Mouse (Mus musculus): ENCODE data around the gene Fam3b. TPM values are rescaled to one million over a fixed set of nuclear protein-coding genes. Genes with fewer than 3 reads are reported as not detected.

Fam3b gene
- polyA plus RNA-seq, 1 experiment from 2014 or later: not detected

GRCm38 (mm10) chr16:97421671-97422070 lies 92.9 kb downstream of the Fam3b start:
- H3K4me3 ChIP-seq (ENCODE audit: low read depth, low read length): no peak overlapping the region
- no peak overlapping the region for H3K27ac ChIP-seq (ENCODE audit: low read depth)
- TF ChIP-seq CTCF (IDR thresholded peaks at IDR 0.05; ENCODE audit: low read depth) (no peak), EP300 (IDR thresholded peaks at IDR 0.05; ENCODE audit: low read depth) (no peak)
- no peaks in the 10 kb centered on the region for H3K9me3 ChIP-seq (ENCODE audit: low read length)
- 69% methylated on average over 6 of the region's 6 CpGs for WGBS (ENCODE audit: insufficient replicate concordance)
- H3K4me2 ChIP-seq (ENCODE audit: low read depth, low read length): no peak overlapping the region
- no peak overlapping the region for H3K9ac ChIP-seq (replicated peaks)
- H3K4me1 ChIP-seq (ENCODE audit: insufficient read depth): no peaks in the 10 kb centered on the region
- ATAC-seq: no peak
- H3K36me3 ChIP-seq (replicated peaks; ENCODE audit: insufficient read depth, low read length): no peaks in the 10 kb centered on the region
- H3K27me3 ChIP-seq (ENCODE audit: insufficient read depth, low read length): no peaks in the 10 kb centered on the region
- no peak for DNase-seq

Other genes starting within 250 kb of the Fam3b start
- gene Bace2, start 158.1 kb downstream of the Fam3b start, polyA plus RNA-seq (2015; fragmentation: Nextera tagmentation; extraction: Ambion mirVana): 9.9 and 11.0 TPM in 2 replicates
- gene Mx1, start 51.9 kb downstream of the Fam3b start, polyA plus RNA-seq (2015; fragmentation: Nextera tagmentation; extraction: Ambion mirVana): 0.63 and 1.0 TPM in 2 replicates
- 2.8 and 4.3 TPM in 2 replicates for gene Tmprss2, start 96.4 kb upstream of the Fam3b start, polyA plus RNA-seq (2015; fragmentation: Nextera tagmentation; extraction: Ambion mirVana)
- gene Ripk4, start 249.0 kb upstream of the Fam3b start, polyA plus RNA-seq (2015; fragmentation: Nextera tagmentation; extraction: Ambion mirVana): 2.2 and 2.4 TPM in 2 replicates

All from liver, postnatal 0 days (tissue).